Mouse (Mus musculus) small intestine, adult 2 months (tissue): Measurements from ENCODE around the gene Lamp1.

Experiments
- CTCF ChIP-seq: fragments of 200-500 bp; IDR thresholded peaks from 2 replicates; pipeline ENCODE4 v1.5.1; 2012; ENCODE audit warnings: low read depth, mild to moderate bottlenecking, control low read depth, inconsistent platforms, low read length, moderate library complexity, mixed read lengths; ENCODE audit not compliant: insufficient replicate concordance, insufficient read length; ENCODE audit errors: extremely low read depth
- POLR2A ChIP-seq: fragments of 200-500 bp; IDR thresholded peaks from 2 replicates; pipeline ENCODE4 v1.6.1; 2012; ENCODE audit warnings: low read depth, mild to moderate bottlenecking, control low read depth, inconsistent platforms, low read length, moderate library complexity

DNA sequence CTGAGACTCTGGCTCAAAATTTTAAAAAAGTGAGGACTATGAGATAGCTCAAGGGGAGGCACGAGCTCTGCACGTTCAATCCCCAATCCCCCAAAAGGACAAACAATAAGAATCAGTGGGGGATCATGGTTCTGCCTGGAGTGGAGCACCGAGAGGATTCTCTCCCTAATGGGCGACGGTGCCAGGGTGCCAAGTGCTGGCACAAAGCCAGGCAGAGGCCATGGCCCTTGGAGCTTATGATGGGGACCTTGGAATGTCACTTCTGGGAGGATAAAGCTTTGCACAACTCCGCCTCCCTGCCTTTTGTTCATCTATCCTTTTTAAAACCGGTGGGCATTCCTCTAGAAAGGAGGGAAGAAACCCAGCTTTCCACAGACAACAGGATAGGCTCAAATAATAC lies 28.7 kb downstream of the Lamp1 start:
- TF ChIP-seq POLR2A (no peak), CTCF (no peak)
